Mouse (Mus musculus) liver, adult 2 months (tissue): ENCODE results near the gene Gm9639. TPM values are rescaled to one million over a fixed set of nuclear protein-coding genes. Genes with fewer than 3 reads are reported as not detected.
A peak's percentile ranks its signal among the peaks of the same experiment; 100 is the strongest.
"Not testable (repeated sequence)": the region's sequence is repeated elsewhere in the genome, so short reads cannot be mapped to it uniquely, and the experiment has no call there.

Experiments used
- DNase-seq: peaks from one replicate; pipeline ENCODE4 v3.0.0-alpha.2; 2011; ENCODE audit warnings: low read depth, low spot score; ENCODE audit errors: extremely low read depth
- H3K27ac ChIP-seq: fragments of 200-500 bp; replicated peaks from 2 replicates; pipeline ENCODE4 v1.5.1; 2012; ENCODE audit warnings: low read depth, mild to moderate bottlenecking, control low read depth, inconsistent platforms, low read length; ENCODE audit not compliant: insufficient read depth
- H3K27me3 ChIP-seq: fragments of 200-500 bp; 2 replicates; pipeline ENCODE4 v1.6.1; 2012; ENCODE audit warnings: mild to moderate bottlenecking, moderate library complexity, low read length, inconsistent platforms; ENCODE audit not compliant: control insufficient read depth, insufficient read depth
- H3K36me3 ChIP-seq: fragments of 200-500 bp; 2 replicates; pipeline ENCODE4 v1.6.1; 2012; ENCODE audit warnings: low read length, inconsistent platforms; ENCODE audit not compliant: control insufficient read depth, insufficient read depth
- H3K4me1 ChIP-seq: fragments of 200-500 bp; 2 replicates; pipeline ENCODE4 v1.6.1; 2011; ENCODE audit warnings: low read length; ENCODE audit not compliant: control insufficient read depth, insufficient read depth
- H3K4me3 ChIP-seq: fragments of 200-500 bp; 2 replicates; pipeline ENCODE4 v1.5.1; 2011; ENCODE audit warnings: low read depth, mild to moderate bottlenecking, control low read depth, low read length, moderate library complexity; ENCODE audit not compliant: insufficient read depth
- H3K79me2 ChIP-seq: fragments of 200-500 bp; 2 replicates; pipeline ENCODE4 v1.6.1; 2012; ENCODE audit warnings: inconsistent platforms, mild to moderate bottlenecking, low read length, moderate library complexity; ENCODE audit not compliant: control insufficient read depth, insufficient read depth
- H3K9ac ChIP-seq: fragments of 200-500 bp; 2 replicates; pipeline ENCODE4 v1.6.1; 2012; ENCODE audit warnings: low read depth, mild to moderate bottlenecking, control low read depth, inconsistent platforms, low read length
- CTCF ChIP-seq: fragments of 200-500 bp; IDR thresholded peaks from 2 replicates; pipeline ENCODE4 v1.5.1; 2011; ENCODE audit warnings: low read depth, low read length, control low read depth
- POLR2A ChIP-seq: fragments of 200-500 bp; IDR thresholded peaks from 2 replicates; pipeline ENCODE4 v1.6.1; 2011; ENCODE audit warnings: low read length, control low read depth; ENCODE audit not compliant: insufficient read depth; ENCODE audit errors: extremely low read depth
- WGBS: fragments of 180-500 bp; shearing (Covaris S2); methylation state at CpG from one replicate; pipeline ENCODE4 v1.1.7; 2018; 5-methylcytosine and 5-hydroxymethylcytosine counted together
- polyA plus RNA-seq: library from polyadenylated mRNA; depleted of rRNA; stranded (reverse); fragments of >200 nt; gene quantifications from 2 replicates; pipeline ENCODE4 v1.2.3, GENCODE M21; 2012; rRNA removed
- total RNA-seq: library from RNA; depleted of rRNA; stranded (reverse); fragments of >200 nt; gene quantifications from 2 replicates; pipeline ENCODE4 v1.2.3, GENCODE M21; 2014; rRNA removed

Gm9639 gene
- total and polyA plus RNA-seq, 2 experiments, result not detected

GRCm38 (mm10) chr10:77769727-77770126, 25.1 kb downstream of the Gm9639 start:
- Histone ChIP-seq H3K36me3 (no peaks in the 10 kb centered on the region), H3K4me3 (no peak overlapping the region), H3K4me1 (no peaks in the 10 kb centered on the region), H3K27me3 (0 out of 2 replicates have a peak, but pooled peaks cover 3% of the 10 kb centered on the region), H3K79me2 (no peaks in the 10 kb centered on the region), H3K27ac (no peak overlapping the region), H3K9ac (no peak overlapping the region)
- no peak for DNase-seq
- WGBS, result 73% methylated on average over 1 of the region's 1 CpGs
- TF ChIP-seq POLR2A (no peak), CTCF (no peak)

- not testable (repeated sequence) for H3K27me3 ChIP-seq, H3K4me1 ChIP-seq, H3K9ac ChIP-seq, H3K27ac ChIP-seq, H3K79me2 ChIP-seq, H3K4me3 ChIP-seq, H3K36me3 ChIP-seq, DNase-seq
- 60% methylated on average over 1 of the region's 1 CpGs for WGBS
Observed at GRCm38 (mm10) chr10:77759582-77759981, 35.3 kb downstream of the Gm9639 start, which contains the start of gene Gm3233. Gene Gm3233 (minus strand): TSS chr10:77759682.

- DNase-seq, result peak; percentile 8
- Histone ChIP-seq H3K9ac (no peak overlapping the region), H3K79me2 (no peaks in the 10 kb centered on the region), H3K36me3 (no peaks in the 10 kb centered on the region), H3K27ac (no peak overlapping the region), H3K27me3 (0 out of 2 replicates have a peak, but pooled peaks cover 3% of the 10 kb centered on the region), H3K4me3 (no peak overlapping the region), H3K4me1 (no peaks in the 10 kb centered on the region)
- no peak for TF ChIP-seq CTCF
- TF ChIP-seq POLR2A, result no peak
Observed at GRCm38 (mm10) chr10:77753448-77753847, 41.4 kb downstream of the Gm9639 start.

DNA sequence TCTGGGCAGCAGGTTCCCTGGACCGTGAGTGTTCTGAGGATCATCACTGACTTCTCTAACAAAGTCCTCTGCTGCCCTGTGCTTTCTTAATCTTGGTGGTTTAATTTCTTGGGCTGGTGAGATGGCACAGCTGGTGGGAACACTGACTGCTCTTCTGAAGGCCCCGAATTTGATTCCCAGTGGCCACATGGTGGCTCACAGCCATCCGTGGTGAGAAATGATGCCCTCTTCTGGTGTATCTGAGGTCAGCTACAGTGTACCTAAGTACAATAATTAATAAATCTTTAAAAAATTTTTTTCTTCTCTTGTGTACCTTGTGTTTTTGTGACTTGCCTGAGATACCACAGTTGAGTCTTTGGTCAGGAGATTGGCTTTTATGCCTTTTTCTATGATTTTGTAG, 42.6 kb downstream of the Gm9639 start:
- not testable (repeated sequence) for H3K79me2 ChIP-seq, DNase-seq, H3K4me3 ChIP-seq, H3K27ac ChIP-seq, H3K4me1 ChIP-seq, H3K27me3 ChIP-seq, H3K36me3 ChIP-seq, H3K9ac ChIP-seq
- TF ChIP-seq CTCF, result peak; percentile 20; the same call in 1 of the 2 replicates
- whole genome bisulfite sequencing, result 67% methylated on average over 3 of the region's 3 CpGs

DNA sequence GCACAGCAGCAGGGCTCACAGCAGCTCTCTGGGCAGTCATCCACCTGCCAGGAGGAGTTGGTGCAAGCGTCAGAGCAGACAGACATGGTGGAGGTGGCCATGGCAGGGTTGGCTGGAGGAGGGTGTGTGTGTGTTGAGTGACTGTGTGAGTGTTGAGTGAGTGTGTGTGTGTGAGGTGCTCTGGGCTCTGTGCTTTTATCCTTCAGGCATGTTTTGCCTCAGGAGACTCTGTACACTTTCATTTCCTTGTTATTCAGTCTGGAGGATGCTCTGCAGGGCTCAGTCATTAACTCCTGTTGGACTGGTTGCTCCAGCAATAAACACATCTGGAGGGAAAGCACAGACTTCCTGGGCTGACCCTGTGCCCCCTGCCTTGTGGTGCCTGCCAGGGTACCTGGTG, 43.6 kb downstream of the Gm9639 start, which contains the start of gene Gm9736:
TSS of gene Gm9736 (minus strand) at position 101 of the 400 bp plus-strand sequence.
- H3K27me3 ChIP-seq, DNase-seq, H3K4me3 ChIP-seq, H3K27ac ChIP-seq, H3K79me2 ChIP-seq, H3K4me1 ChIP-seq, H3K36me3 ChIP-seq, H3K9ac ChIP-seq: not testable (repeated sequence)
- 67% methylated on average over 1 of the region's 1 CpGs for WGBS

- not testable (repeated sequence) for H3K27me3 ChIP-seq, H3K36me3 ChIP-seq, H3K27ac ChIP-seq, H3K9ac ChIP-seq, H3K79me2 ChIP-seq, H3K4me3 ChIP-seq, H3K4me1 ChIP-seq
- 58% methylated on average over 1 of the region's 1 CpGs for WGBS
- peak; percentile 5 for DNase-seq
Observed at GRCm38 (mm10) chr10:77750686-77751085, 44.2 kb downstream of the Gm9639 start.

Other genes with a start within 250 kb of the Gm9639 start
Only the 30 nearest of the 33 such genes appear.
- gene Pttg1ip, start 213.4 kb downstream of the Gm9639 start, total RNA-seq, result 146 and 168 TPM in 2 replicates
- 218 and 238 TPM in 2 replicates for gene Pttg1ip, start 213.4 kb downstream of the Gm9639 start, polyA plus RNA-seq
- 59.6 and 108 TPM in 2 replicates for gene Sumo3, start 189.0 kb downstream of the Gm9639 start, total RNA-seq
- 170 and 226 TPM in 2 replicates for gene Sumo3, start 189.0 kb downstream of the Gm9639 start, polyA plus RNA-seq
- gene Gm49325, start 188.9 kb downstream of the Gm9639 start, total RNA-seq, result 0.47 TPM in 1 of 2 replicates, not detected in the other
- not detected in 2 replicates for gene Gm49325, start 188.9 kb downstream of the Gm9639 start, polyA plus RNA-seq
- gene Ube2g2, start 172.8 kb downstream of the Gm9639 start, total RNA-seq, result 21.6 and 22.3 TPM in 2 replicates
- gene Ube2g2, start 172.8 kb downstream of the Gm9639 start, polyA plus RNA-seq, result 30.4 and 34.2 TPM in 2 replicates
- 0.07 and 0.09 TPM in 2 replicates for gene Tspear, start 108.5 kb downstream of the Gm9639 start, total RNA-seq
- 0.12 and 0.50 TPM in 2 replicates for gene Tspear, start 108.5 kb downstream of the Gm9639 start, polyA plus RNA-seq
- gene Gm19402, start 104.3 kb downstream of the Gm9639 start, total RNA-seq, result not detected in 2 replicates
- gene Gm19402, start 104.3 kb downstream of the Gm9639 start, polyA plus RNA-seq, result not detected in 2 replicates
- gene Gm9508, start 97.8 kb downstream of the Gm9639 start, total RNA-seq, result not detected in 2 replicates
- gene Gm9508, start 97.8 kb downstream of the Gm9639 start, polyA plus RNA-seq, result not detected in 2 replicates
- not detected in 2 replicates for gene Gm10272, start 88.5 kb downstream of the Gm9639 start, total RNA-seq
- gene Gm10272, start 88.5 kb downstream of the Gm9639 start, polyA plus RNA-seq, result not detected in 2 replicates
- not detected in 2 replicates for gene Gm10024, start 83.6 kb downstream of the Gm9639 start, total RNA-seq
- not detected in 2 replicates for gene Gm10024, start 83.6 kb downstream of the Gm9639 start, polyA plus RNA-seq
- not detected in 2 replicates for gene Gm10142, start 79.3 kb downstream of the Gm9639 start, total RNA-seq
- gene Gm10142, start 79.3 kb downstream of the Gm9639 start, polyA plus RNA-seq, result not detected in 2 replicates
- gene Krtap12-1, start 74.5 kb downstream of the Gm9639 start, total RNA-seq, result not detected in 2 replicates
- not detected in 2 replicates for gene Krtap12-1, start 74.5 kb downstream of the Gm9639 start, polyA plus RNA-seq
- gene Gm10100, start 68.6 kb downstream of the Gm9639 start, total RNA-seq, result not detected in 2 replicates
- not detected in 2 replicates for gene Gm10100, start 68.6 kb downstream of the Gm9639 start, polyA plus RNA-seq
- gene Gm18596, start 52.4 kb downstream of the Gm9639 start, total RNA-seq, result not detected in 2 replicates
- not detected in 2 replicates for gene Gm18596, start 52.4 kb downstream of the Gm9639 start, polyA plus RNA-seq
- gene Gm9736, start 43.7 kb downstream of the Gm9639 start, total RNA-seq, result not detected in 2 replicates
- not detected in 2 replicates for gene Gm9736, start 43.7 kb downstream of the Gm9639 start, polyA plus RNA-seq
- gene Gm3233, start 35.4 kb downstream of the Gm9639 start, total RNA-seq, result not detected in 2 replicates
- gene Gm3233, start 35.4 kb downstream of the Gm9639 start, polyA plus RNA-seq, result not detected in 2 replicates
- gene Gm3238, start 23.8 kb downstream of the Gm9639 start, total RNA-seq, result not detected in 2 replicates
- gene Gm3238, start 23.8 kb downstream of the Gm9639 start, polyA plus RNA-seq, result not detected in 2 replicates
- not detected in 2 replicates for gene Gm7138, start 18.1 kb downstream of the Gm9639 start, total RNA-seq
- gene Gm7138, start 18.1 kb downstream of the Gm9639 start, polyA plus RNA-seq, result not detected in 2 replicates
- not detected in 2 replicates for gene Gm3250, start 12.5 kb downstream of the Gm9639 start, total RNA-seq
- gene Gm3250, start 12.5 kb downstream of the Gm9639 start, polyA plus RNA-seq, result not detected in 2 replicates
- gene Gm7137, start 6.9 kb downstream of the Gm9639 start, total RNA-seq, result not detected in 2 replicates
- gene Gm7137, start 6.9 kb downstream of the Gm9639 start, polyA plus RNA-seq, result not detected in 2 replicates
- not detected in 2 replicates for gene Gm19668, start 4.1 kb upstream of the Gm9639 start, total RNA-seq
- not detected in 2 replicates for gene Gm19668, start 4.1 kb upstream of the Gm9639 start, polyA plus RNA-seq
- gene Gm9507, start 16.8 kb upstream of the Gm9639 start, total RNA-seq, result not detected in 2 replicates
- not detected in 2 replicates for gene Gm9507, start 16.8 kb upstream of the Gm9639 start, polyA plus RNA-seq
- not detected in 2 replicates for gene Gm2696, start 19.6 kb upstream of the Gm9639 start, total RNA-seq
- gene Gm2696, start 19.6 kb upstream of the Gm9639 start, polyA plus RNA-seq, result not detected in 2 replicates
- not detected in 2 replicates for gene Krtap10-4, start 32.0 kb upstream of the Gm9639 start, total RNA-seq
- not detected in 2 replicates for gene Krtap10-4, start 32.0 kb upstream of the Gm9639 start, polyA plus RNA-seq
- not detected in 2 replicates for gene Krtap10-10, start 40.9 kb upstream of the Gm9639 start, total RNA-seq
- gene Krtap10-10, start 40.9 kb upstream of the Gm9639 start, polyA plus RNA-seq, result not detected in 2 replicates
- gene Gm36176, start 51.7 kb upstream of the Gm9639 start, total RNA-seq, result not detected in 2 replicates
- not detected in 2 replicates for gene Gm36176, start 51.7 kb upstream of the Gm9639 start, polyA plus RNA-seq
- gene Gm10318, start 57.8 kb upstream of the Gm9639 start, total RNA-seq, result not detected in 2 replicates
- not detected in 2 replicates for gene Gm10318, start 57.8 kb upstream of the Gm9639 start, polyA plus RNA-seq
- not detected in 2 replicates for gene Gm3285, start 66.9 kb upstream of the Gm9639 start, total RNA-seq
- not detected in 2 replicates for gene Gm3285, start 66.9 kb upstream of the Gm9639 start, polyA plus RNA-seq
- 20.9 and 26.7 TPM in 2 replicates for gene Lrrc3, start 107.5 kb upstream of the Gm9639 start, total RNA-seq
- gene Lrrc3, start 107.5 kb upstream of the Gm9639 start, polyA plus RNA-seq, result 57.0 and 64.1 TPM in 2 replicates
- gene Trpm2, start 175.5 kb upstream of the Gm9639 start, total RNA-seq, result 3.1 and 4.1 TPM in 2 replicates
- gene Trpm2, start 175.5 kb upstream of the Gm9639 start, polyA plus RNA-seq, result 2.1 and 3.3 TPM in 2 replicates
- 5.9 and 8.0 TPM in 2 replicates for gene 1810043G02Rik, start 183.4 kb upstream of the Gm9639 start, total RNA-seq
- 13.2 and 13.7 TPM in 2 replicates for gene 1810043G02Rik, start 183.4 kb upstream of the Gm9639 start, polyA plus RNA-seq